Mouse (Mus musculus) layer of hippocampus, adult 9-10 months (tissue): ENCODE data around the gene Ube2g1.
"Not testable (repeated sequence)": the region's sequence is repeated elsewhere in the genome, so short reads cannot be mapped to it uniquely, and the experiment has no call there.

ENCODE experiments used
- DNase-seq: peaks from one replicate; pipeline ENCODE4 v3.0.0; 2022; ENCODE audit warnings: low spot score

Ube2g1 gene

DNA sequence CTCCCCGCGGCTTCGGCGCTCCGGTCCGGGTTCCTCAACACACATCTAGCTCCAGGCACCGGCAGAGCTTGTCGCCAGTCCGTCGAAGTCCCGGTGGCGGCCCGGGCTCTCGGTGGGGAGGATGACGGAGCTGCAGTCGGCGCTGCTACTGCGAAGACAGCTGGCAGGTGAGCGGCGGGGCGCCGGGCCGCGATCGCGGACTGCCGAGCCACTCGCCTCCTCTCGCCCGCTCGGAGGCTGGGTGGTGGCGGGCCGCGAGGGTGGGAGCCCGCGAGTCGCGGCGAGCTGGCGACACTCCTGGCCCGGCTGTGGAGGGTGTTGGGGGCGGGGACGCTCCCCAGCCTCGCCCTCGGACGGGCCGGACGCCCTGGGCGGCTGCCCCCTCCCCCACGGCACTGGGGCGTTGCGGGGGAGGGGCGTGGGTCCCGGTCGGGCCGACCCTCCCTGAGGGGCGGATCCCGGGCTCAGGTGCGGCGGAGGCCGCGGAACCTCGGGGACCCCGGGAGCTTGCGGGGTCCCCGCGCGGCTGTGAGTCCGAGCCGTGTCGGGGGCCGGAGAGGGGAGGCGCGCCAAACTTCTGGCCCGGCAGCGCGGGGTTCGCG is 487 bp downstream of the Ube2g1 start:
- no peak for DNase-seq

- DNase-seq: peak; percentile 66
Observed at GRCm38 (mm10) chr11:72608071-72608679, 1.1 kb downstream of the Ube2g1 start.

- DNase-seq: no peak
Observed at GRCm38 (mm10) chr11:72609242-72609641, 2.2 kb downstream of the Ube2g1 start.

- not testable (repeated sequence) for DNase-seq
Observed at GRCm38 (mm10) chr11:72614336-72614735, 7.3 kb downstream of the Ube2g1 start.

DNA sequence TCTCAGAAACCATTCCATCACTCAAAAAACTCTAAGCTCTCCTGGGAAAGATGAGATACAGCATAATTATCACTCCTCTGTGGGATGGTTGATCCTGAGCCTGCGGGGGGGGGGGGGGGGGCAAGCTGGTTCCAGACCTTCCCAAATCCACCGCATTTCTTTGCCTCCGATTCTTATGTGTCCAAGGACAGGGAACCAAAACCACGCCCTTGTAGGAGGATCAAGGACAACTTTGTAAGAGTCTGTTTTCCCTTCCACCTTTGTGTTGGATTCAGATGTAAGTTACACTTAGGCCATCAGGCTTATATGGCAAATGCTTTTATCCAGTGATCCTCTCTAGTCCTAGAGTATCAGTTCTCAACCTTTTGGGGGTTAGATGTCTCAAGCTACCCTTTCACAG is 8.8 kb downstream of the Ube2g1 start:
- no peak for DNase-seq

DNA sequence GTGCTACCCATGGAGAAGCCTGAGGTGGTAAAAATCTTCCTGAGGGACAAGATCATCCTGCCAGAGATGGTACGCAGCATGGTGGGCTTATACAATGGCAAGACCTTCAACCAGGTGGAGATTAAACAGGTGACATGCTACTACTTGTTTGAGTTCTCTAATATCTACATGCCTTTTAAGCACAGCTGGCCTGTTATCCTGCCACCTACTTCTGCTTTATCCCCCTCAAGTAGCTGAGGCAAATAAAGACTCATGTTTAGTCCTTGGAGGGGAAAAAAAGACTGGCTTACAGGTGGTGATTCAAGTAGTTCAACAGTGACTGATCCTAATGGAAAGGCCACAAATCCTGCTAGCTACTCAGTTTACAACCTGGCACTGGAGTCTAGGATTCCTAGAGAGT is 11.4 kb downstream of the Ube2g1 start:
- DNase-seq: no peak

GRCm38 (mm10) chr11:72642730-72643129 is 35.6 kb downstream of the Ube2g1 start:
- no peak for DNase-seq

GRCm38 (mm10) chr11:72645386-72645785 is 38.3 kb downstream of the Ube2g1 start:
- no peak for DNase-seq

DNA sequence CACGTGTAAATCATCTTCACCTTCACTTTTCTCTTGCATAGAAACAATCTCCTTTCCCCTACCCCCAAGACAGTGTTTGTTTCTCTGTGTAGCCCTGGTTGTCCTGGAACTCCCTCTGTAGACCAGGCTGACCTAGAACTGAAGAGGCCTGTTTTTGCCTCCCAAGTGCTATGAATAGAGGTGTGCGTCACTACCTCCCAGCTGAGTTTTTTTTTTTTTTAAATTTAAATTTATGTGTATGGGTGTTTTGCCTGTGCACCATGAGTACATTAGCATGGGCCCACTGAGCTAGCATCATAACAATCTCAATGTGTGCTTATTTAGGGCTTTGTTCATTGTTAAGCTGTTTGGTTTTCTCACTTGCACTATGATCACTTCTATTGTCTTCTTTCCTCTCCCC is 43.3 kb downstream of the Ube2g1 start:
- DNase-seq: no peak

GRCm38 (mm10) chr11:72659918-72660317 is 52.8 kb downstream of the Ube2g1 start:
- DNase-seq: no peak

GRCm38 (mm10) chr11:72660359-72660758 is 53.3 kb downstream of the Ube2g1 start:
- DNase-seq: no peak

- DNase-seq: no peak
Observed at GRCm38 (mm10) chr11:72664641-72665040, 57.6 kb downstream of the Ube2g1 start.

GRCm38 (mm10) chr11:72670634-72671033 is 63.6 kb downstream of the Ube2g1 start:
- DNase-seq: no peak

DNA sequence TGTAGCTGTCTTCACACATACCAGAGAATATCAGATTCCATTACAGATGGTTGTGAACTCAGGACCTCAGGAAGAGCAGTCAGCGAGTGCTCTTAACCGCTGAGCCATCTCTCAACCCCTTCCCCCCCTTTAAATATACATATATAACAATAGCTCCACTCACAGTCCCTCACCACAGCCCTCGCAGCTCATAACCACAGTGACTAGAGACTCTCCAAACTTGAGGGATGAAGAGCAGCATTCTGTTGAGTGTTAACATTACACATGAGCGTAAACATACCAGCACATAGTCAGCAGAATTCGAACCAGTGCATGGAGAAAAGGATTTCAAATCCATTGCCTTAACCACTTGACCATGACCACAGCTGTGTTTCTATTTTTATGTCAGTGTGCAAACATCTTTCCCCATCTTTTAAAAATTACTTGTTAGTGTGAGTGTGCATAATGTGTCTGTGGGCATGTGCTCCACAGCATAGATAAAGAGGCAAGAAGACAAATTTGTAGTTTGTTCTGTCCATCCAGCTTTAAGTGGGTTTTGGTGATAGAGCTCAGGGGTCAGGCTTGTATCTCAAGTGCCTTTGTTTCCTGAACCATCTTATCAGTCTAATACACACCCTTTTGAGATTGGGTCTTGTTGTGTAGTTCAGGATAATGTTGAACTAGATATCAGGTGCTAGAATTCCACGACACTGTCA is 64.4 kb downstream of the Ube2g1 start:
- no peak for DNase-seq

DNA sequence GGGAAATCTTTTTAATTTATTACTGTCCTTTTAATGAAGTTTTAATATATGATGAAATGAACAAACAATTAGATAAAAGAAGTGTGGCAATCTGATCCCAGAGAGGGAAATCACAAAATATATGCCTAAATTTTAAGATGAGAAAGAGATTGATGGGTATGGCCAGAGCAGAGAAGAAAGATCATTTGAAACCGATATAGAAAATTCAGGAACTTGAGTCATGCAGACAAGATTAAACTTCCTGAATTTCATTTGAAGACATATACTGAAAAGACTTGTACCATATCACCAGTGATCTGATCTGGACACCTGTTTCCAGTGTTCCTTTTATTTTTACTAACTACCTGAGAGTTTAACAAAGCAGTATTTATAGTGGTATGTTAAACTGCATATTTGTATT is 65.4 kb downstream of the Ube2g1 start:
- DNase-seq: no peak

DNA sequence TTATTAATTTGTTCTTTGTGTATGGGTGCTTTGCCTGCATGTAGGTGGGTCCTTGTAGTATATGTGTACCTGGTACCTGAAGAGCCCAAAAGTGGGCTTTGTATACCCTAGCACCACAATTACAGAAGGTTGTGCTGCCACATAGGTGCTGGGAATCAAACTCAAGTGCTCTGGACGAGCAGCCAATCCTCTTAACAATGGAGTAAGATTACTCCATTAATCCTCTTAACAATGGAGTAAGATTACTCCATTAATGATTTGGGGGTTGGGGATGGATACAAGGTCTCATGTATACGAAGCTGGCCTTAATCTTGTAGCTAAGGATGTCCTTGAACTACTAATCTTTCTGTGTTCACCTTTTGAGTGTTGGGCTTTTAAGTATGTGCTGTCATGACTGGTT is 68.2 kb downstream of the Ube2g1 start:
- DNase-seq: no peak

DNA sequence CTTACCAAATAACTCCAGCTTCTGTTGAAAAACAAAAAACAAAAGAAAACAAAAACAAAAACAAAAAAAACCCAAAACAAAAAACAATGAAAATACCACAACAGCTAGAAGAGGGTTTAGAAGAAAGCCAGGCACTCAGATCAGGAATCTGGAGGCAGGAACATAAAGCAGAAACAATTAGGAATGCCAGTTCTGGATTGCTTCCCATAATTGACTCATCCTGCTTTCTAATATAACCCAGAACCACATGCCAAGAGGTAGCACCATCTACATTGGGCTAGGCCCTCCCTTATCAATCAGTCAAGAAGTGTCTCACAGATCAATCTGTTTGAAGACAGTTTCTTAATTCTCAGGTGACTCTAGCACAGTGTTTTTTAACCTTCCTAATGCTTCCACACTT is 73.6 kb downstream of the Ube2g1 start:
- no peak for DNase-seq

GRCm38 (mm10) chr11:72683402-72683801 is 76.3 kb downstream of the Ube2g1 start:
- no peak for DNase-seq

DNA sequence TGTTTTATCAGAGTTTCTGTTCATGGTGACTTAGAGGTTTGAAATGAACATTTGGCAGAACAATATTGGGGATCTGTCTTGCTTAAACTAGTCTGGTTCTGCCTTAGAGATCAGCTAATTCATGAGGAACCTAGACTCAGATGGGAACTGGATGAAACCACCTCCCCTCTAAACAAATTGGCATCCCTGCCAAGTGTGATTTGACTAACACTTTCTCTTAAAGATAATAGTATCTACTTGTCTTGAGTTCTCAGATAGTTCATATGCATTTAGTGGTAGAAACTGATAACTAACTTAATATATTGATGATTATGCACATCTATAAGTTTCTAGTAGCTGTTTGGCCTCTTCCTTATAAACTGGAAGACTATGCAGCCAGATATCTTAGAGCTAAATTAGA is 79.6 kb downstream of the Ube2g1 start:
- no peak for DNase-seq

GRCm38 (mm10) chr11:72688242-72688641 is 81.2 kb downstream of the Ube2g1 start:
- no peak for DNase-seq

- no peak for DNase-seq
Observed at GRCm38 (mm10) chr11:72689115-72689514, 82.0 kb downstream of the Ube2g1 start.

GRCm38 (mm10) chr11:72689551-72690510 is 82.7 kb downstream of the Ube2g1 start, which contains the start of gene Ankfy1:
Ankfy1 (plus strand) TSS chr11:72690006.
- peak; percentile 94 for DNase-seq
